ENCODE assay signal across 12 mouse cellular contexts in the genomic region with DNA sequence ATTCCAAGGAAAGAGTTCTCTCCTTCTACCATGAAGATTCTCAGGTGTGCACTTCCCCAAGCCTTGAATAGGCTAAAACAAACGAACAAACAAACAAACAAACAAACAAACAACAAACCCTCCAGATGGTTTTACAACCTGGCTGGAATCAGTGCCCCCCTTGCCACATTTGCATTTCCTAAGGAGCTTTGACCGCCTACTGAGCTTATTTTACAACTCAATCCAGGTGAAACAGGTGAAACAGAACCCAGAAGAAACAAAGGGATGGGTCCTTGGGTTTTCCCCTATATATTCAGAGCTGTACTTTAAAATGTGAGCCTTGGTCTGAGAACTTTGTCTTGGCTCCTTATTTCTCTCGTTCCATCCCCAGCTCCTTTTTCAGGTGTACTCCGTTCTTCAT.
"Had no signal": no experiment of that assay in that cellular context is flagged by ENCODE, and none has a peak within 500 bp of the region (broad histone marks: within the 10 kb centered on the region; RNA-seq: fewer than 3 reads in every experiment).

No protein-coding gene starts in this region.

- DNase-seq: liver, postnatal 0 days; lung, adult 2 months; lung, postnatal 14 days; lung, postnatal 36 days; retina, postnatal 1 day; right cerebral cortex, adult 18-20 months; right cerebral cortex, postnatal 25 days; right cerebral cortex, postnatal 4 days; spleen, adult 18-20 months; thymus, adult 18-20 months; thymus, postnatal 14 days; thymus, postnatal 36 days had no signal
